Mouse (Mus musculus) embryonic facial prominence, embryonic 15.5 days (tissue): ENCODE data around the gene Il17rd. TPM values are rescaled to one million over a fixed set of nuclear protein-coding genes. Genes with fewer than 3 reads are reported as not detected.
A peak's percentile ranks its signal among the peaks of the same experiment; 100 is the strongest.

Experiments
- ATAC-seq: fragments of 200-750 bp; cut with Nextera tagmentation; 2 replicates; pipeline ENCODE4 v1.8.0; 2017; ENCODE audit warnings: low read depth, moderate TSS enrichment; ENCODE audit not compliant: insufficient number of reproducible peaks, low FRiP score, low TSS enrichment
- H3K27ac ChIP-seq: fragments of 300-500 bp; sonication (generic); replicated peaks from 2 replicates; pipeline ENCODE4 v1.5.1; 2015; ENCODE audit warnings: mild to moderate bottlenecking, inconsistent platforms
- H3K27me3 ChIP-seq: fragments of 300-500 bp; sonication (generic); 2 replicates; pipeline ENCODE4 v1.6.1; 2015; ENCODE audit warnings: inconsistent platforms
- H3K36me3 ChIP-seq: fragments of 300-500 bp; sonication (generic); 2 replicates; pipeline ENCODE4 v1.6.1; 2015; ENCODE audit warnings: mild to moderate bottlenecking, inconsistent platforms
- H3K4me1 ChIP-seq: fragments of 300-500 bp; sonication (generic); 2 replicates; pipeline ENCODE4 v1.6.1; 2015; ENCODE audit warnings: inconsistent platforms
- H3K4me2 ChIP-seq: fragments of 300-500 bp; sonication (generic); replicated peaks from 2 replicates; pipeline ENCODE4 v1.6.1; 2015; ENCODE audit warnings: mild to moderate bottlenecking, inconsistent platforms
- H3K4me3 ChIP-seq: fragments of 300-500 bp; sonication (generic); replicated peaks from 2 replicates; pipeline ENCODE4 v1.5.1; 2015; ENCODE audit warnings: mild to moderate bottlenecking, inconsistent platforms
- H3K9ac ChIP-seq: fragments of 300-500 bp; sonication (generic); 2 replicates; pipeline ENCODE4 v1.6.1; 2015; ENCODE audit warnings: inconsistent platforms
- H3K9me3 ChIP-seq: fragments of 300-500 bp; sonication (generic); replicated peaks from 2 replicates; pipeline ENCODE4 v1.6.1; 2016; ENCODE audit warnings: inconsistent platforms
- WGBS: fragments of 180-500 bp; shearing (Covaris S2); methylation state at CpG from one replicate; pipeline ENCODE4 v1.1.7; 2015; 5-methylcytosine and 5-hydroxymethylcytosine counted together
- polyA plus RNA-seq: library from polyadenylated mRNA; unstranded; fragments of >200 nt; fragmentation: Nextera tagmentation; extraction: Ambion mirVana; gene quantifications from 2 replicates; pipeline ENCODE4 v1.2.1, GENCODE M21; 2015

Gene Il17rd
- polyA plus RNA-seq, 1 experiment from 2014 or later: 4.4 TPM

- Histone ChIP-seq H3K9me3 (no peaks in the 10 kb centered on the region), H3K4me2 (no peak overlapping the region), H3K4me3 (no peak overlapping the region), H3K27me3 (peaks cover 6% of the 10 kb centered on the region; the same call in 1 of the 2 replicates), H3K9ac (no peak overlapping the region), H3K27ac (no peak overlapping the region), H3K36me3 (no peaks in the 10 kb centered on the region), H3K4me1 (peaks cover 26% of the 10 kb centered on the region)
- no peak for ATAC-seq
- 89% methylated on average over 5 of the region's 5 CpGs for whole genome bisulfite sequencing
These were observed 79.8 kb downstream of the Il17rd start for GRCm38 (mm10) chr14:27118546-27118945.

- no peak overlapping the region for H3K4me2 ChIP-seq
- ATAC-seq: no peak
- no peaks in the 10 kb centered on the region for H3K36me3 ChIP-seq
- no peaks in the 10 kb centered on the region for H3K27me3 ChIP-seq
- H3K27ac ChIP-seq: no peak overlapping the region
- no peaks in the 10 kb centered on the region for H3K9me3 ChIP-seq
- 52% methylated on average over 3 of the region's 3 CpGs for WGBS
- no peak overlapping the region for H3K9ac ChIP-seq
- H3K4me3 ChIP-seq: no peak overlapping the region
- peaks cover 9% of the 10 kb centered on the region; the same call in 1 of the 2 replicates for H3K4me1 ChIP-seq
These were observed 83.9 kb downstream of the Il17rd start for GRCm38 (mm10) chr14:27122646-27123045.

DNA sequence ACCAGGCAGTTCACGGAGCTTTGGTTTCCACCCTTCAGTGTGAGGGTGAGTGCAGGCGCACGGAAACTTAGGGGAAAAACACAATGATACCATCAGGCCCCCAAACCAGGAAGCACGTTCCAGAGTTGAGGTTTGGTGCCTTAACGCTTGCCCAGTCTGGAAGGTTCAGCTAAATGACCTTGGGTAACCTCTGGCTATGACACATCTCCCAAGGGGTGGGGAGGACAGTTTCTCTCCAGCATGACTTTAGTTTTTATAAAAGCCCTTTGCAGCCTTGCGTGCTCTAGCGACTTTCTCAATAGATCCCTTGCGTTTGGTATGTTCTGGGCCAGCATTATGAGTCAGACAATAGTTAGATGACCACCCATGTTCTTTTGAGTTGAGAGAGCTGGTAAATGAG, 84.8 kb downstream of the Il17rd start:
- Histone ChIP-seq H3K4me3 (no peak overlapping the region), H3K4me1 (peaks cover 9% of the 10 kb centered on the region; the same call in 1 of the 2 replicates), H3K9me3 (no peaks in the 10 kb centered on the region), H3K27ac (peak overlapping the region; percentile 29; the same call in 1 of the 2 replicates), H3K27me3 (no peaks in the 10 kb centered on the region), H3K36me3 (no peaks in the 10 kb centered on the region), H3K4me2 (no peak overlapping the region), H3K9ac (no peak overlapping the region)
- no peak for ATAC-seq
- WGBS: 33% methylated on average over 8 of the region's 8 CpGs

GRCm38 (mm10) chr14:27130031-27130430, 91.3 kb downstream of the Il17rd start:
- H3K9me3 ChIP-seq: no peaks in the 10 kb centered on the region
- H3K4me2 ChIP-seq: no peak overlapping the region
- ATAC-seq: no peak
- no peaks in the 10 kb centered on the region for H3K36me3 ChIP-seq
- H3K4me3 ChIP-seq: no peak overlapping the region
- no peak overlapping the region for H3K27ac ChIP-seq
- no peaks in the 10 kb centered on the region for H3K27me3 ChIP-seq
- H3K4me1 ChIP-seq: no peaks in the 10 kb centered on the region
- no peak overlapping the region for H3K9ac ChIP-seq
- WGBS: 92% methylated on average over 3 of the region's 3 CpGs

- 64% methylated on average over 1 of the region's 1 CpGs for WGBS
- H3K27ac ChIP-seq: no peak overlapping the region
- no peak overlapping the region for H3K4me2 ChIP-seq
- no peak for ATAC-seq
- H3K36me3 ChIP-seq: no peaks in the 10 kb centered on the region
- no peaks in the 10 kb centered on the region for H3K9me3 ChIP-seq
- no peaks in the 10 kb centered on the region for H3K27me3 ChIP-seq
- H3K9ac ChIP-seq: no peak overlapping the region
- H3K4me3 ChIP-seq: no peak overlapping the region
- H3K4me1 ChIP-seq: no peaks in the 10 kb centered on the region
These were observed 91.9 kb downstream of the Il17rd start for GRCm38 (mm10) chr14:27130676-27131075.

- Histone ChIP-seq H3K9ac (no peak overlapping the region), H3K4me2 (no peak overlapping the region), H3K36me3 (no peaks in the 10 kb centered on the region), H3K27me3 (no peaks in the 10 kb centered on the region), H3K4me3 (no peak overlapping the region), H3K9me3 (no peaks in the 10 kb centered on the region), H3K4me1 (no peaks in the 10 kb centered on the region), H3K27ac (no peak overlapping the region)
- ATAC-seq: no peak
- whole genome bisulfite sequencing: 65% methylated on average over 1 of the region's 1 CpGs
These were observed 92.8 kb downstream of the Il17rd start for GRCm38 (mm10) chr14:27131521-27131920.

DNA sequence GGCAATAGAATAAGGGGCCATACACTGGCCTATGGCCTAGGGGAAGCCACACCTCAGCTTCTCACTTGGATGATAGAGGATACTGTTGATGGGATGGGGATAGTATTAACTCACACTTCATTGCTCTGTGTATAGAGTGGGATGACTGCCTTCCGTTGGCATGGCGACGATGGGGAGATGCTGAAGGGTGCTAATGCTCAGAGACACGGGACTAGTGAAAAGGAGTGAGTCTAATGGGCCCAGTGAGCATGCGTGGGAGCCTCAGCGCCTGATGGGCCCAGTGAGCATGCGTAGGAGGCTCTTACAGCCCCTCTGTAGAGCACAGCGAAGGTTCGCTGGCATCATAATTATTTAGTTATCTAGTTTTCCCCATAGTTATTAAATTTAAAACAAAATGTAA, 100.2 kb downstream of the Il17rd start:
- no peak for ATAC-seq
- Histone ChIP-seq H3K4me3 (no peak overlapping the region), H3K9ac (no peak overlapping the region), H3K27ac (no peak overlapping the region), H3K4me1 (peaks cover 1% of the 10 kb centered on the region), H3K27me3 (no peaks in the 10 kb centered on the region), H3K36me3 (no peaks in the 10 kb centered on the region), H3K9me3 (no peaks in the 10 kb centered on the region), H3K4me2 (no peak overlapping the region)
- 93% methylated on average over 9 of the region's 9 CpGs for WGBS

GRCm38 (mm10) chr14:27139968-27140367, 101.2 kb downstream of the Il17rd start:
- peaks cover 8% of the 10 kb centered on the region for H3K4me1 ChIP-seq
- H3K9ac ChIP-seq: no peak overlapping the region
- H3K27ac ChIP-seq: no peak overlapping the region
- H3K36me3 ChIP-seq: no peaks in the 10 kb centered on the region
- WGBS: 87% methylated on average over 3 of the region's 3 CpGs
- no peaks in the 10 kb centered on the region for H3K9me3 ChIP-seq
- ATAC-seq: no peak
- H3K27me3 ChIP-seq: no peaks in the 10 kb centered on the region
- H3K4me2 ChIP-seq: no peak overlapping the region
- H3K4me3 ChIP-seq: no peak overlapping the region

GRCm38 (mm10) chr14:27141486-27141885, 102.7 kb downstream of the Il17rd start:
- H3K4me1 ChIP-seq: peaks cover 17% of the 10 kb centered on the region
- no peak overlapping the region for H3K9ac ChIP-seq
- no peaks in the 10 kb centered on the region for H3K36me3 ChIP-seq
- WGBS: 25% methylated on average over 3 of the region's 3 CpGs
- no peaks in the 10 kb centered on the region for H3K27me3 ChIP-seq
- no peak overlapping the region; the same call in 1 of the 2 replicates for H3K27ac ChIP-seq
- H3K9me3 ChIP-seq: no peaks in the 10 kb centered on the region
- H3K4me2 ChIP-seq: no peak overlapping the region
- ATAC-seq: no peak
- no peak overlapping the region for H3K4me3 ChIP-seq

DNA sequence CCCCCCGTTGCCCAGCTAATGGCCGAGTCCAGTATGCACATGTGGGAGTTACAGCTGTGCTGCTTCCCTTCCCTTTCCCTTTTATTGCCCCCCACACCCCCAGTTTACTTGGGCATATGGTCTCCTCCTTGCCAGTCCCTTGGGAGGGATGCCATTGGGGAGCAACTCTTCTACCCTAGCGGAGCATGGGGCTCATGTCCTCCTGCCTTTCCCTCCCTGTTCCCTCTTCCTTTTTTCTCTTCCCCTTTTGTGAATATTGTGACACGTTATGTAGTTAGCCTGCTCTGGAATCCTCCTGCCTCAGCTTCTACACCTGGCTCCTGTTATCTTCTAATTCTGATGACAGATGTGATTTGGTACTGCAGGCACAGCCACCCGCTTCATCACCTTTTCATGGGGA, 103.9 kb downstream of the Il17rd start:
- H3K9ac ChIP-seq: no peak overlapping the region
- 83% methylated on average over 5 of the region's 5 CpGs for WGBS

GRCm38 (mm10) chr14:27145171-27146045, 106.7 kb downstream of the Il17rd start:
- no peak overlapping the region for H3K4me3 ChIP-seq
- H3K4me2 ChIP-seq: no peak overlapping the region
- no peaks in the 10 kb centered on the region for H3K27me3 ChIP-seq
- H3K9me3 ChIP-seq: no peaks in the 10 kb centered on the region
- H3K4me1 ChIP-seq: peaks cover 17% of the 10 kb centered on the region
- H3K36me3 ChIP-seq: no peaks in the 10 kb centered on the region
- WGBS: 26% methylated on average over 8 of the region's 8 CpGs
- no peak overlapping the region for H3K9ac ChIP-seq
- peak overlapping the region; percentile 73 for H3K27ac ChIP-seq
- ATAC-seq: peak; percentile 55

More for the DNA sequence above, 103.9 kb downstream of the Il17rd start:
- Histone ChIP-seq H3K4me1 (peaks cover 17% of the 10 kb centered on the region), H3K4me3 (no peak overlapping the region), H3K4me2 (no peak overlapping the region), H3K27me3 (no peaks in the 10 kb centered on the region), H3K36me3 (no peaks in the 10 kb centered on the region), H3K9me3 (no peaks in the 10 kb centered on the region), H3K27ac (no peak overlapping the region)
- ATAC-seq: no peak

DNA sequence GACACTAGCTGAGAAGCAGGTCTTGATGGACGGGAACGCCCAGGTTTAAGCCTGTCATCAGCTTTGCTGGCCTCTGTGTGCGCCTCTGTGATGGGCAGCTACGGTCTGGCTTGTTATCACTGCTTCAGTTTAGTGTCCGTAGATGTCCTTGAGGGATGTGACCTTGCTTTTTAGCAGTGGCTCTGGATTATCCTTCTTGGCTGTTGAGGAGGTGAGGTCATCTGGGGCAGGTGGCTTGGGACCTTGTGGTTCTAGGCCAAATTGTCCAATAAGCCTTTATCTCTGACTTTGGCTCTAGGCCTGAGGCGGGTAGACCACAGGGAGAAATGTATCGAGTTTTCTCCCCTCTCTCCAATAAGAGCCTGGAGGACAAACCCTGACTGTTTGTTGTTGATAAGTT, 109.0 kb downstream of the Il17rd start:
- H3K36me3 ChIP-seq: no peaks in the 10 kb centered on the region
- H3K27ac ChIP-seq: no peak overlapping the region
- H3K9ac ChIP-seq: no peak overlapping the region
- no peak for ATAC-seq
- no peaks in the 10 kb centered on the region for H3K27me3 ChIP-seq
- 84% methylated on average over 7 of the region's 7 CpGs for WGBS
- no peak overlapping the region for H3K4me2 ChIP-seq
- no peak overlapping the region for H3K4me3 ChIP-seq
- no peaks in the 10 kb centered on the region for H3K9me3 ChIP-seq
- H3K4me1 ChIP-seq: peaks cover 23% of the 10 kb centered on the region
